Mouse (Mus musculus) lung, postnatal 4 days (tissue): Measurements from ENCODE around the gene Defa2.
"Not testable (repeated sequence)": the region's sequence is repeated elsewhere in the genome, so short reads cannot be mapped to it uniquely, and the experiment has no call there.

Experiments used
- DNase-seq, 2 experiments: peaks; one replicate each; pipeline ENCODE4 v3.0.0; 2021

Defa2 gene

GRCm38 (mm10) chr8:21378215-21378614 lies at the start of gene Defa2:
Gene Defa2 (plus strand): TSS chr8:21378515.
- DNase-seq: not testable (repeated sequence)

- not testable (repeated sequence) for DNase-seq
Observed at GRCm38 (mm10) chr8:21391511-21391910, 13.2 kb downstream of the Defa2 start, which contains the start of gene Defa33. Gene Defa33 (plus strand): TSS chr8:21391811.

GRCm38 (mm10) chr8:21427111-21427510 lies 48.8 kb downstream of the Defa2 start, which contains the start of gene Defa36:
Gene Defa36 (plus strand): TSS chr8:21427411.
- not testable (repeated sequence) for DNase-seq
